Mouse (Mus musculus) limb, embryonic 12.5 days (tissue): Measurements from ENCODE around the gene Aldh1l1. TPM values are rescaled to one million over a fixed set of nuclear protein-coding genes. Genes with fewer than 3 reads are reported as not detected.

Experiments used
- ATAC-seq: fragments of 200-750 bp; cut with Nextera tagmentation; 2 replicates; pipeline ENCODE4 v1.8.0; 2017; ENCODE audit warnings: low read depth, moderate TSS enrichment; ENCODE audit not compliant: insufficient number of reproducible peaks, insufficient read depth, low FRiP score, low TSS enrichment
- H3K27ac ChIP-seq: fragments of 300-500 bp; sonication (generic); 2 replicates; pipeline ENCODE4 v1.5.1; 2016; ENCODE audit warnings: mild to moderate bottlenecking, moderate library complexity
- H3K27me3 ChIP-seq: fragments of 300-500 bp; sonication (generic); 2 replicates; pipeline ENCODE4 v1.6.1; 2016; ENCODE audit warnings: mild to moderate bottlenecking, moderate library complexity
- H3K36me3 ChIP-seq: fragments of 300-500 bp; sonication (generic); 2 replicates; pipeline ENCODE4 v1.6.1; 2016; ENCODE audit warnings: mild to moderate bottlenecking, moderate library complexity
- H3K4me1 ChIP-seq: fragments of 300-500 bp; sonication (generic); replicated peaks from 2 replicates; pipeline ENCODE4 v1.6.1; 2016
- H3K4me2 ChIP-seq: fragments of 300-500 bp; sonication (generic); 2 replicates; pipeline ENCODE4 v1.6.1; 2016; ENCODE audit warnings: mild to moderate bottlenecking, moderate library complexity
- H3K4me3 ChIP-seq: fragments of 300-500 bp; sonication (generic); replicated peaks from 2 replicates; pipeline ENCODE4 v1.5.1; 2016; ENCODE audit warnings: mild to moderate bottlenecking
- H3K9ac ChIP-seq: fragments of 300-500 bp; sonication (generic); replicated peaks from 2 replicates; pipeline ENCODE4 v1.6.1; 2016; ENCODE audit warnings: mild to moderate bottlenecking, moderate library complexity
- H3K9me3 ChIP-seq: fragments of 300-500 bp; sonication (generic); 2 replicates; pipeline ENCODE4 v1.6.1; 2016; ENCODE audit warnings: mild to moderate bottlenecking, moderate library complexity
- WGBS: fragments of 180-500 bp; shearing (Covaris S2); methylation state at CpG from one replicate; pipeline ENCODE4 v1.1.7; 2016; 5-methylcytosine and 5-hydroxymethylcytosine counted together
- polyA plus RNA-seq: library from polyadenylated mRNA; unstranded; fragments of >200 nt; fragmentation: Nextera tagmentation; extraction: Ambion mirVana; gene quantifications from 2 replicates; pipeline ENCODE4 v1.2.1, GENCODE M21; 2016

The Aldh1l1 gene
- polyA plus RNA-seq, 1 experiment from 2014 or later, result 1.6 TPM

DNA sequence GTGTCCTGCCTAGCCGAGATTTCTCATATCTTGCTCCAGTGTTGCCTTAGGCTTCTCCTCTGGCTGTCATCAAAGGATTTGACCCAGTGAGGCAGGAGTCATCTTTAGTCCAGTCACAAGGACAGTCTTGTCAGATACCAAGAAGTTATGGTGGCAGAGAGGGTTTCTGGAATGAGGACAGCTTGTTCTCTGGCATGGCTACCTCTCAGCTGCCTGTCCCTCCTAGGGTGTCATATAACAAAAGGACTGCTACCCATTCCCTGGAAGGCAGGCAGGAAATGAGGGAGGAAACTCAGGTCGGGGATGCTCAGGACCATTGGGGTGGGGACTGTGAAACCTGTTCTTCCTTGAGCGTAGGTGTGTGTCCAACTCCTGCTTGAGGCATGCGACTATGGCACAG lies 14.1 kb upstream of the Aldh1l1 start:
- Histone ChIP-seq H3K27ac (no peak overlapping the region), H3K27me3 (no peaks in the 10 kb centered on the region), H3K36me3 (no peaks in the 10 kb centered on the region), H3K4me1 (peaks cover 17% of the 10 kb centered on the region), H3K9ac (no peak overlapping the region), H3K4me3 (no peak overlapping the region), H3K9me3 (no peaks in the 10 kb centered on the region), H3K4me2 (no peak overlapping the region)
- ATAC-seq, result no peak
- WGBS, result 60% methylated on average over 4 of the region's 4 CpGs

DNA sequence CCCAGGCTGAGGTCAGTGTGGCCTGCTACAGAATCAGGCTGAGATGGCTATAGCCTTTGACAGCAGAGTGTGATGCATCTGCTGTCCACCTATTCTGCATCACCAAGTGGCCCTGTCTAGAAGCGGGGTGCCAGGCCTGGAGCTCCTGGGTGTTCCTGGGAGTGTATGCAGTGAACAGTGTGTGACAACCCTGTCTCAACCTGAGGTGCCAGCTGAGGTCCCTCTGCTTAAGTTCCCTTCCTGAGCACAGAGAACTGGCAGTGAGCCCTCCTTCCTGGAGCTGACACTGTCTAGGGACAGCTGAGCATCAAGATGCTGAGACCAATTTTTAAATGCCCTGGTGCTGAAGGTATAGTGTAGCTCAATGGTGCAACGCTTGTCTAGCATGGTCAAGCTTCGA lies 13.5 kb upstream of the Aldh1l1 start:
- 90% methylated on average over 3 of the region's 3 CpGs for WGBS
- no peak overlapping the region for H3K9ac ChIP-seq

DNA sequence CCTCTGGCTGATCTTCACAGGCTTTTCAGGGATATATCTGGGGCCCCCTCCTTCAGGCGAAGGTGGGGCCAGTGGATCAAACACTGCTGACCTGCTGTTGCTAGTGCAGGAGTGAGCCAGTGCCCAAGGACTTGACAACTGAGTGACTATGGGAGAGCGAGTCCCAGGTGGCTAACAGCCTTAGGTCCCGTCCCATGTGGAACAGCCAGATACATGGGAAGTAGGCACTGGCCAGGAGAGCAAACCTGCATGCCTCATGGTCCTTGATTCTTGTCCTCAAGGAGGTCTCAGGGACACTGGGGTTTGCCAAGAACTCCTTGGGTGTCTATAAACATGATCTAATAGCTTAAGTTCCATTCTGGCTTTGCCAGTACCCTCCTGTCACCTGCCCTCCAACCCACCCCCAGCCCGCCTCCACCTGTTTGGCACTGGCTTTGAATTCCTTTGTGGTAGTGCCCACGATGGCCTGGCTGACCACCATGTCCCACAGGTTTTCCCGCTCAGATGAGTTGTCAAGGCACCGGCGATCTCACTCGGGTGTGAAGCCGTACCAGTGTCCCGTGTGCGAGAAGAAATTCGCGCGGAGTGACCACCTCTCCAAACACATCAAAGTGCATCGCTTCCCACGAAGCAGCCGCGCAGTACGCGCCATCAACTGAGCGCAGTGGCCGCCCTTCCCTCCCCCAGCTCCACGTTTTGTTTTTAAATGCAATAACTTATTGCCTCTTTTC lies 12.4 kb upstream of the Aldh1l1 start:
- 92% methylated on average over 24 of the region's 24 CpGs for WGBS
- no peaks in the 10 kb centered on the region for H3K36me3 ChIP-seq
- peaks cover 21% of the 10 kb centered on the region for H3K4me1 ChIP-seq
- H3K4me3 ChIP-seq, result no peak overlapping the region
- no peaks in the 10 kb centered on the region for H3K9me3 ChIP-seq
- H3K9ac ChIP-seq, result no peak overlapping the region
- ATAC-seq, result no peak
- H3K4me2 ChIP-seq, result no peak overlapping the region
- no peaks in the 10 kb centered on the region for H3K27me3 ChIP-seq
- H3K27ac ChIP-seq, result no peak overlapping the region

More for the DNA sequence above, 13.5 kb upstream of the Aldh1l1 start:
- Histone ChIP-seq H3K27ac (no peak overlapping the region), H3K36me3 (no peaks in the 10 kb centered on the region), H3K4me3 (no peak overlapping the region), H3K27me3 (no peaks in the 10 kb centered on the region), H3K4me2 (no peak overlapping the region), H3K9me3 (no peaks in the 10 kb centered on the region), H3K4me1 (peaks cover 21% of the 10 kb centered on the region)
- ATAC-seq, result no peak

DNA sequence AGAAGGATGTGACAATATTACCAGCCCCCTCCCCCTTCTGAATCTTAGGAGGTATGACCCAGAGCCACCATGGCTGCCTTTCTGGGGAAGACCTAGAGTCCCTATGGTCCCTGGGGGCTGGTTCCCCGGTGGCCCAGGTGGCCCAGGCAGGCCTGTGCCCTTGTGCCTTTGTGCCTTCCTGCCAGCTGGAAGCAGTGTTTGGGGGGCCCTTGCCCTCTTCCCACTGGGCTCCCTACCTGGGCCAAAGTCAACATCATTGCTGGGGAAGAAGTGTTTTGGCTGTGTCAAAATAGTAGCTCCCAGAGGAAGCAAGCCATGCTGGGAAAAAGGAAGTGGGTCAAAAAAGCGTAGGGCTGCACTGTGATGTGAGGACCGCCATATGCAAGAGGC lies 11.9 kb upstream of the Aldh1l1 start:
- no peak overlapping the region for H3K27ac ChIP-seq
- no peaks in the 10 kb centered on the region for H3K9me3 ChIP-seq
- H3K9ac ChIP-seq, result no peak overlapping the region
- H3K27me3 ChIP-seq, result no peaks in the 10 kb centered on the region
- ATAC-seq, result no peak
- peaks cover 21% of the 10 kb centered on the region for H3K4me1 ChIP-seq
- no peak overlapping the region for H3K4me2 ChIP-seq
- WGBS, result 93% methylated on average over 3 of the region's 3 CpGs
- no peak overlapping the region for H3K4me3 ChIP-seq
- no peaks in the 10 kb centered on the region for H3K36me3 ChIP-seq

DNA sequence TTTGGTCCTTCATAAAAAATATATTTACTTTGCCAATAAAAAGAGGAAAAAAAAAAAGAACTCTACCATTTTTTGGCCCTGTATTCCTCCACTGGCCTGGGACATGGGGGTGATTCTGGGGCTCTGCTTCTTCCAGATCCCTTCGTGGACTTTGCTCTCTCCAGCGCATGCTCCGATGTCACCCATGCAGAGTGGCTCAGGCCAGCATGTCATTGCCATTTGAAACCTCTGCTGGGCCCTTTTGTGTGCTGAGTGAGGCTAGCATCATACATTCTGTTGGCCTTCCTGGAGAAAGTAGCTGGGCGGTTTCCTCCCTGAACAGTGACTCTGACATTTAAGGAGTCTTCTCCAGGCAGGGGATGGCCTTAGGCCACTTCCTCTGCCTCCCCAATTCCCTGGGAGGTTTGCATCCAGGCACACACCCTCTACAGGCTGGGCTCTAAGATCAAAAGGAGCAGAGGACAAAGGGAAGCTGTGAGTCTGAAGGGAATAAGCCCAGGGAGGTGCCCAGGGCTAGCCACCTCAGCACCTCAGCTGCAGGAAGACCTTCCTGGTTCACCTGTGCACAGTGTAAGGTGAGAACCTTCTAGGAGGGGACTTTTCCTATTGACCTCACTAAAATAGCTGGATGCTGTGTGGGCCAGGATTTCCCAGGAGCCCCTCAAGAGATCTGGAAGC lies 10.9 kb upstream of the Aldh1l1 start:
- Histone ChIP-seq H3K4me1 (peaks cover 21% of the 10 kb centered on the region), H3K27me3 (no peaks in the 10 kb centered on the region), H3K9ac (no peak overlapping the region), H3K4me3 (no peak overlapping the region), H3K27ac (no peak overlapping the region), H3K4me2 (no peak overlapping the region), H3K36me3 (no peaks in the 10 kb centered on the region), H3K9me3 (no peaks in the 10 kb centered on the region)
- 82% methylated on average over 4 of the region's 4 CpGs for WGBS
- ATAC-seq, result no peak

DNA sequence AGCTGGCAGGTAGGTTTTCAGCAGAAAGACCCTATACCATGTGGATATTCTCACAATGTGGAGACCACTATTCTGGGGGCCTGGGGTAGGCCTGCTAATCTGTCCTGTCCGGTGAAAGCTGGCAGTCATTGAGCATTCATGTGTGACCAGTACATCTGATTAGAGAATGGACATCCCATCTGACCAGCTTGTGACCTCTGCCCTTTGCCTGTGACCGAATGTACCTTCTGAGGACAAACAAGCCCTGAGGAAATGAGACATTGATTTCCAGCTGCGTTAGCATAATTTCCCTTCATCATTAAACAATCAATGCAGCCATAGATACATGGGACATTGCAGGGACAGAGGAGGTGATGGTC lies 10.4 kb upstream of the Aldh1l1 start:
- Histone ChIP-seq H3K27me3 (no peaks in the 10 kb centered on the region), H3K4me3 (no peak overlapping the region), H3K9me3 (no peaks in the 10 kb centered on the region), H3K4me2 (no peak overlapping the region), H3K9ac (no peak overlapping the region), H3K36me3 (no peaks in the 10 kb centered on the region), H3K27ac (no peak overlapping the region), H3K4me1 (peaks cover 17% of the 10 kb centered on the region)
- no peak for ATAC-seq
- 86% methylated on average over 3 of the region's 3 CpGs for WGBS

DNA sequence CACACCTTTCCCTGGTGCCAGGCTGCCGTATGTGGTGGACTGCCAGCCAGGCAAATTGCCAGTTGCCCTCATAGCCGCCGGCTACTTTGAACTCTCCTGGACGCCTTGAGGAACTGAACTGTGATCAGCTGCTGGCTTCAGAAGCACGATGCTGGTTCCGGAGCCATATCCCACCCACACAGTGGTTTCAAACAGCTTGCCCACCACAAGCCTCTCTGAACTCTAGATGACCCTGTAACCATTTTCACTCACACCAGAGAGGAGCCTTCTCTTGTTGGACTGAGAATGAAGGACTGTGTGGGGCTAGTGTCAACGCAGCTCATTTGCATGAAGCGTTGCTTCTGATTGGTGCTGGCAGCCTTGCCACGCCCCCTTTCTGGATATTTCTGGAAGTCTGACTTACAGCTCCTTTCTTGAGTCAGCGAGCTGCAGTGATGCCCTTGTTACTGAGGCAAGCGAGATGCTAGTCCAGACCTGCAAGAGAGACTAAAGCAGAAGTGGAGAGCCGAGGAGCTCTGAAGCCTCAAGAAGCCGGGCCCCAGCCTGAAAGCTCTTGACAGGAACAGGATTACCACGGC lies 9.2 kb upstream of the Aldh1l1 start:
- H3K27me3 ChIP-seq, result no peaks in the 10 kb centered on the region
- H3K4me2 ChIP-seq, result no peak overlapping the region
- no peaks in the 10 kb centered on the region for H3K9me3 ChIP-seq
- H3K27ac ChIP-seq, result no peak overlapping the region
- no peak overlapping the region for H3K4me3 ChIP-seq
- no peak for ATAC-seq
- H3K4me1 ChIP-seq, result peaks cover 12% of the 10 kb centered on the region
- H3K9ac ChIP-seq, result no peak overlapping the region
- no peaks in the 10 kb centered on the region for H3K36me3 ChIP-seq
- WGBS, result 63% methylated on average over 14 of the region's 14 CpGs

DNA sequence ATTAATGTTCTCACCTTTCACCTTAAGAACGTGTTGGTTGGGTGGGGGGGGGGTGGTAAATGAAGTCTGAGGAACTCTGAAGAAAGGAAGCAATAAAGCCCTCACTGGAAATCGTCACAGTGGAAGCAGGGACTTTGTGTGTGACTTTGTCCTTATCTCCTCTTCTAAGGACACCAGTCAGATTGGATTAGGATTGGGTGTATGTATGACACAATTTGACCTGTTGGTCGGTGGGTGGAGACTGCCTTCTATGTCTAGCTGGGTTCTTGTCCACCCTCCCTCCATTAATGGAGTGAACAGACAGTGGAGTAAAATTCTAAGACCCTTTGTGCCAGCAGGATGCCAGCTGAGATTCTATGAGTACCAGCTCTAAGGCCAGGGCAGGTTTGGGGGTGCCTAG lies 2.0 kb upstream of the Aldh1l1 start:
- no peaks in the 10 kb centered on the region for H3K27me3 ChIP-seq
- H3K4me2 ChIP-seq, result no peak overlapping the region
- ATAC-seq, result no peak
- 39% methylated on average over 3 of the region's 3 CpGs for WGBS
- no peaks in the 10 kb centered on the region for H3K4me1 ChIP-seq
- H3K4me3 ChIP-seq, result no peak overlapping the region
- no peaks in the 10 kb centered on the region for H3K36me3 ChIP-seq
- no peak overlapping the region for H3K9ac ChIP-seq
- no peaks in the 10 kb centered on the region for H3K9me3 ChIP-seq
- H3K27ac ChIP-seq, result no peak overlapping the region

DNA sequence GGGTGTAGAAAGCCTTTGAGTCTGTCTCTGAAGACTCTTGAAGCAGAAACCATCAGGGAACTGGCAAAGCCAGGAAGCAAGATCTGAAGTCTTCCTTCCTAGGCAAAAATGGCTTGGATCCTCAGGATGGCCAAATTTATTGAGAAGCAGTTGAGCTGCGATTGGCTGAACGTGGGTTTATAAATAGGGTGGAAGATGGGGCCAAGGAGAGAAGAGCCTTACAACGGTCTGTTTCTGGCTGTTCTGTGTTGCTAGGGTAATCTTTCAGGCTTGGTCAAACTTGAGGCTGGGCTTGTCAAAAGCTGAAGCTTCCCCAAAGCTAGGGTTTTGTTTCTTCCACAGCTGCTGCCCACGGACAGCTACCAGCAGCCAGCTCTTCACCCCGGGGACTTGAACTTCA lies 1.4 kb upstream of the Aldh1l1 start:
- Histone ChIP-seq H3K9me3 (no peaks in the 10 kb centered on the region), H3K4me2 (no peak overlapping the region), H3K27me3 (no peaks in the 10 kb centered on the region), H3K4me1 (no peaks in the 10 kb centered on the region), H3K27ac (no peak overlapping the region), H3K36me3 (no peaks in the 10 kb centered on the region), H3K9ac (no peak overlapping the region), H3K4me3 (no peak overlapping the region)
- WGBS, result 82% methylated on average over 5 of the region's 5 CpGs
- ATAC-seq, result no peak

DNA sequence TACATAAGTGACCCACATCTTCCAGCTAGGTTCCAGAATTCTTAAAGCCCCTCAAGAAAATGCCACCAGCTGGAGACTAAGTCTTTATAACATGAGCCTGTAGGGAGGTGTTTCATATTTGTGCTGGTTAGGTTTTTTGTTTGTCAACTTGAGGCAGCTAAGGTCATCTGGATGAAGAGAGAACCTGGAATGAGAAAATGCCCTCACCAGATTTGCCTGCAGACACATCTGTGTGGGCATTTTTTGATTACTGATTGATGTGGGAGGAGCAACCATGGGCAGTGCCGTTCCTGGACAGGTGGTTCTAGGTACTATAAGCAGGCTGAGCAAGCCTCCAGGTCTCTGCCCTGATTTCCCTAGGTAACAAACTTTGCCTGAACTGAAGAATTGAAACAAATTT lies 1.3 kb downstream of the Aldh1l1 start:
- no peak overlapping the region for H3K27ac ChIP-seq
- no peak overlapping the region for H3K9ac ChIP-seq
- no peak overlapping the region for H3K4me3 ChIP-seq
- 77% methylated on average over 1 of the region's 1 CpGs for WGBS
- H3K9me3 ChIP-seq, result no peaks in the 10 kb centered on the region
- H3K27me3 ChIP-seq, result no peaks in the 10 kb centered on the region
- H3K36me3 ChIP-seq, result no peaks in the 10 kb centered on the region
- ATAC-seq, result no peak
- H3K4me1 ChIP-seq, result no peaks in the 10 kb centered on the region
- H3K4me2 ChIP-seq, result no peak overlapping the region

DNA sequence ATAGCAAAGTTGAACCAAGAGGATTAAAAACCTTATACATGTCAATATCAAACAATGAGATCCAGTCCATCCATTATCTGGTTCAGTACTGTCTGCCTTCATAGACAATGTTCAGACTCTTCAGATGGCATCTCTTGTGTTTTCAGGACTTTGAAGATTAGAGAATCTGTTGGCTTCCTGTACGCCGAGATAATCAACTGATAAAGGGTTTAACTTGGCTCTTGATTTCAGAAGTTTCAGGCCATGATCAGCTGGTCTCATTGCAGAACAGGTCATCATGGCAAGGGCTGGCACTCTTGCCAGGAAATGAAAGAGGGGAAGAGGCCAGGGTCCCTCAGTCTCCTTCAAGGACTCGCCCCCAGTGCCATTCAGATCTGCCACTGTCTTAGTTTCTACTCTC lies 3.3 kb downstream of the Aldh1l1 start:
- Histone ChIP-seq H3K4me3 (no peak overlapping the region), H3K27ac (no peak overlapping the region), H3K27me3 (no peaks in the 10 kb centered on the region), H3K4me1 (no peaks in the 10 kb centered on the region), H3K4me2 (no peak overlapping the region), H3K36me3 (no peaks in the 10 kb centered on the region), H3K9ac (no peak overlapping the region), H3K9me3 (no peaks in the 10 kb centered on the region)
- 92% methylated on average over 3 of the region's 3 CpGs for WGBS
- ATAC-seq, result no peak
